Mouse (Mus musculus): ENCODE data around the gene Asns. TPM values are rescaled to one million over a fixed set of nuclear protein-coding genes. Genes with fewer than 3 reads are reported as not detected.

Asns gene
- 83.4 and 102 TPM in 2 replicates for polyA plus RNA-seq (2015; fragmentation: Nextera tagmentation; extraction: Ambion mirVana)

DNA sequence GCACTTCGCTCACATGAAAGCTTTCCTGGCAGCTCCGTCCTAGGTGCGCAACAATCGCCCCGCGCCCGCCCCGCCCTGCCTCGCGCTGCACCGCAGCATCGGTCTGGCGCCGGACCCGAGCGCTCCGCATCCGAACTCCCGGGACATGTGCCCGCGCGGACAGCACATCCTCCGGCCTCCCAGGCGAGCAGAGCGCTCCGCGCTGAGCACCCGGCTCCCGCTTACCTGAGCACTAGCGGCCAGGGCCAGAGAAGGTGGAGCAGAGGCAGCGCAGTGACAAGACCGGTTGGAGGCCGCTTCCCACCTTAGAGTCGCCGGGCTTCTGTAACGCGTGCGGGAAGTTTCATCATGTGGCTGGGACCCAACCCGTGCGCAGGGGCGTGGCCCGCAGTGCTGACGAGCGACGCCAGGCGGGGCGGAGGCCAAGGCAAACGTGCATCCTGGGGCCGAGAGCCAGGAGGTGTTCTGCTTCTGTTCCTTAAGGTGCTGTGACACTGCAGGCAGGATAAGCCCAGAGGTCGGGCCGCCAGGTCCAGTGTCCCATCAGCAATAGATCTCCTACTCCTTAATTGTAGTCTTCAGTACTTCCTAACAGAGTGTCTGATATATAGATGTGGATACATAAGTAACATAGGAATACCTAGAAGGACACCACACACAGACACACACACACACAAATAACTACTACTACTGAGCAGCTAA lies at the start of gene Asns:
Gene Asns (minus strand): TSS at position 371 of the 702 bp plus-strand sequence.
- peak within 1 kb of the TSS; percentile 79 for H3K4me3 ChIP-seq
- H3K27ac ChIP-seq (replicated peaks): peak within 1 kb of the TSS; percentile 67; the same call in 1 of the 2 replicates
- H3K9me3 ChIP-seq: no peaks in the 10 kb centered on the region
- H3K27me3 ChIP-seq: peaks cover 5% of the 10 kb centered on the region; the same call in 1 of the 2 replicates
- H3K4me1 ChIP-seq (replicated peaks): peaks cover 7% of the 10 kb centered on the region; the same call in 1 of the 2 replicates
- ATAC-seq (ENCODE audit: low read depth): peak; percentile 98
- WGBS: 1% methylated on average over 51 of the region's 51 CpGs
- H3K4me2 ChIP-seq: peak within 1 kb of the TSS; percentile 85
- peak within 1 kb of the TSS; percentile 77 for H3K9ac ChIP-seq
- H3K36me3 ChIP-seq: no peaks in the 10 kb centered on the region

DNA sequence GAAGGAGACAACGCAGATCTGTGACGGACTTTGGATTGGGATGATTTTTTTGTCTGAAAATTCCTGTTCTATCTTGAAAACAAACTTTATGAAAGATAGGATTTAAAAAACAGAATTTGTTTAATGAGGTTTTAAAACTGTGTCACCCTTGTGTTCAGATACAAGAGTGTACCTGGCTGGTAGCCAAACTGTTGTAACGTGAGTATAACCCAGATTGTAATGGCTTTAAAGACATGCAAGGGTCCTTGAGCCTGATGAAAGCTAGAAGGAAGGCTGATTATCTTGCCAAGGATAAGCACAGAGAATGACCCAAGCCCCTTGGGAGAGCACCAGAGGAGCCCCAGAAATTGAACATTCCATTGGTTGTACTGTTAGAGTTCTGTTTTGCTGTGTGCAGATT lies 48.7 kb upstream of the Asns start:
- Histone ChIP-seq H3K27ac (replicated peaks) (no peak overlapping the region), H3K27me3 (no peaks in the 10 kb centered on the region), H3K9ac (no peak overlapping the region), H3K4me2 (no peak overlapping the region), H3K4me1 (replicated peaks) (no peaks in the 10 kb centered on the region), H3K36me3 (no peaks in the 10 kb centered on the region), H3K4me3 (no peak overlapping the region), H3K9me3 (no peaks in the 10 kb centered on the region)
- ATAC-seq (ENCODE audit: low read depth): no peak
- 83% methylated on average over 3 of the region's 3 CpGs for WGBS

GRCm38 (mm10) chr6:7737842-7738241 lies 44.8 kb upstream of the Asns start:
- WGBS: 79% methylated on average over 2 of the region's 2 CpGs
- no peak overlapping the region for H3K4me3 ChIP-seq
- ATAC-seq (ENCODE audit: low read depth): no peak

DNA sequence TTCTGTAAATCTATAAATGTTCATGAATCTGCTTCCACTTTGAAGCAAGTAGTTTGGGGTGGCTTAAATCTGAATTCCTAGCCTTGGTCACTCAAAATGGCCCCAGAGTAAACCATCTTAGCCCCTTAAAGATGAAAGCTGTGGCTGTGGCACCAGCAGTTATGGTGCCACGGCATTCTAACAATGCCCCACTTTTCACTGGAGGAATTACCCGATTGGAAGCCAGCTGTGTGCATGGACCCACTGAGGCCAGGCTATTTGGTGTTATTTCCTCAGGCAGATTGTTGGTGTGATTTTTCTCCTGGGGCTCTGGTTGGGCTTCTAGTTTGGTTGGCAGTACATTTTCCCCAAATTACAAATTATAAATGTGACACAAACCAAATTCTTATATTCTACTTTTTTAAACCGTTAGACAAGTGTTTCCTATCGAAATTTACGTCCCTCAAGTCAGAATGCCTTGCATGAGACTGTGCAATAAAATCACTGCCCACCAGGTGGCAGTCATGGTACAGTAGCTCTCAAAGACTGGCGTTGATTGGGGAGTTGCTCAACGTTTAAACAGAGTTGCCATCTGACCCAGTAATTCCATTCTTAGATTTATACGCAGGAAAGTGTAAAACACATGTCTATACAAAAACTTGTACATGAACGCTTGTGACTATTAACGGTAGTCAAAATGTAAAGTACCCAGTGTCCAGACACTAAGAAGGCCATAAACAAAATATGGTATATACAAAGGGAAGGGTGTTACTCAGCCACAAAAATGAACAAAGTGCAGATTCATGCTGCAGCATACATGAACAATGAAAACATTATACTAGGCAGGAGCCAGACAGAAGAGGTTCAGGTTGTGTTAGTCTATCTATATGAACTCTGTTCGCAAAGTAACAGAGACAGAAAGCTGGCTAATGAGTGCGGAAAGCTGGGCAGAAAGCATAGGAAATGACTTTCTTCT lies 40.0 kb upstream of the Asns start:
- H3K4me2 ChIP-seq: no peak overlapping the region
- H3K4me1 ChIP-seq (replicated peaks): no peaks in the 10 kb centered on the region
- no peaks in the 10 kb centered on the region for H3K27me3 ChIP-seq
- no peak overlapping the region for H3K4me3 ChIP-seq
- no peak overlapping the region for H3K27ac ChIP-seq (replicated peaks)
- WGBS: 35% methylated on average over 12 of the region's 12 CpGs
- 0 out of 2 replicates have a peak, but pooled peaks cover 2% of the 10 kb centered on the region for H3K9me3 ChIP-seq
- no peak overlapping the region for H3K9ac ChIP-seq
- H3K36me3 ChIP-seq: no peaks in the 10 kb centered on the region
- peak; percentile 69 for ATAC-seq (ENCODE audit: low read depth)

More at GRCm38 (mm10) chr6:7737842-7738241, 44.8 kb upstream of the Asns start:
- H3K4me1 ChIP-seq (replicated peaks): no peaks in the 10 kb centered on the region
- no peak overlapping the region for H3K4me2 ChIP-seq
- no peak overlapping the region for H3K9ac ChIP-seq
- no peaks in the 10 kb centered on the region for H3K36me3 ChIP-seq
- no peak overlapping the region for H3K27ac ChIP-seq (replicated peaks)
- no peaks in the 10 kb centered on the region for H3K27me3 ChIP-seq
- no peaks in the 10 kb centered on the region for H3K9me3 ChIP-seq

DNA sequence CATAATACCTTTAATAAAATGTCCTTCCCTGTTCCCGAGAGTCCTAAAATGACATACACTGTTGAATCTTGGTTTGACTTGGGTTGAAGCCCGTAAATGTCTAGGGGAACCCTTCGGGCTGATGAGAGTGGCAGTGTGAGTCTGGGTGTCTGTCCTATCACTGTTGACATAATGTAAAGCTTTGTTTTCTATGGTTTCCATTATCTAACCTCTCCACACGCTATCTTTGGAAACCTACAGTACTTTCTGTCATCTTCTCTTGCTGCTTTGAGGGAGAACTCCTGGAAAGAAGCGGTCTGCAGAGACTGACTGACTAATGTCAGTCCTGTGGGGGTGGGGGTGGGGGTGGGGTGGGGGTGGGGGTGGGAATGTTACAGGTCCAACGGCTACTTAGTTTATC lies 39.0 kb upstream of the Asns start:
- no peaks in the 10 kb centered on the region for H3K27me3 ChIP-seq
- H3K36me3 ChIP-seq: no peaks in the 10 kb centered on the region
- H3K27ac ChIP-seq (replicated peaks): no peak overlapping the region
- no peak overlapping the region for H3K4me2 ChIP-seq
- 0 out of 2 replicates have a peak, but pooled peaks cover 6% of the 10 kb centered on the region for H3K9me3 ChIP-seq
- ATAC-seq (ENCODE audit: low read depth): no peak
- no peak overlapping the region for H3K4me3 ChIP-seq
- H3K9ac ChIP-seq: no peak overlapping the region
- no peaks in the 10 kb centered on the region for H3K4me1 ChIP-seq (replicated peaks)
- whole genome bisulfite sequencing: 90% methylated on average over 6 of the region's 6 CpGs

DNA sequence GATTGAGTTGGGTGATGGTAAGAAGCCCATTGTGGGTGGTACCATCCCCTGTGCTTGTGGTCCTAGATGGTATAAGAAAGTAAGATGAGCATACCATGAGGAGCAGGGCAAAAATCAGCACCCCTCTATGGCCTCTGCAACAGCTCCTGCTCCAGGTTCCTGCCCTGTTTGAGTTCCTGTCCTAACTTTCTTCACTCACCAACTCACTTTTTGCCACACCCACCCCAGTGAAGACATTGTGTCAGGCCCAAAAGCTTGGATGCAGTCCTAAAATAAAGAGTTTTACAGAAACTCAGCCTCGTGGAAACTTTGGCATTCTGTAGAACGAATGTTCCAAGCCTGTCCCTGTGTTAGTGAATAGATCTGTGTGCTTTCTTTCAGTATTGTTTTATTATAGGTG lies 36.1 kb upstream of the Asns start:
- H3K4me1 ChIP-seq (replicated peaks): no peaks in the 10 kb centered on the region
- H3K36me3 ChIP-seq: no peaks in the 10 kb centered on the region
- H3K4me2 ChIP-seq: no peak overlapping the region
- H3K9ac ChIP-seq: no peak overlapping the region
- H3K27me3 ChIP-seq: no peaks in the 10 kb centered on the region
- no peak overlapping the region for H3K4me3 ChIP-seq
- ATAC-seq (ENCODE audit: low read depth): no peak
- 90% methylated on average over 2 of the region's 2 CpGs for WGBS
- H3K27ac ChIP-seq (replicated peaks): no peak overlapping the region
- 0 out of 2 replicates have a peak, but pooled peaks cover 6% of the 10 kb centered on the region for H3K9me3 ChIP-seq

GRCm38 (mm10) chr6:7728241-7728640 lies 35.2 kb upstream of the Asns start:
- no peak for ATAC-seq (ENCODE audit: low read depth)
- Histone ChIP-seq H3K4me1 (replicated peaks) (no peaks in the 10 kb centered on the region), H3K9me3 (0 out of 2 replicates have a peak, but pooled peaks cover 6% of the 10 kb centered on the region), H3K27me3 (no peaks in the 10 kb centered on the region), H3K4me2 (no peak overlapping the region), H3K4me3 (no peak overlapping the region), H3K27ac (replicated peaks) (no peak overlapping the region), H3K9ac (no peak overlapping the region), H3K36me3 (no peaks in the 10 kb centered on the region)
- 96% methylated on average over 5 of the region's 5 CpGs for WGBS

GRCm38 (mm10) chr6:7716236-7716635 lies 23.2 kb upstream of the Asns start:
- Histone ChIP-seq H3K4me3 (no peak overlapping the region), H3K27me3 (no peaks in the 10 kb centered on the region), H3K4me2 (no peak overlapping the region), H3K9me3 (no peaks in the 10 kb centered on the region; the same call in 1 of the 2 replicates), H3K27ac (replicated peaks) (no peak overlapping the region), H3K9ac (no peak overlapping the region), H3K36me3 (no peaks in the 10 kb centered on the region), H3K4me1 (replicated peaks) (no peaks in the 10 kb centered on the region)
- 71% methylated on average over 4 of the region's 4 CpGs for WGBS
- no peak for ATAC-seq (ENCODE audit: low read depth)

DNA sequence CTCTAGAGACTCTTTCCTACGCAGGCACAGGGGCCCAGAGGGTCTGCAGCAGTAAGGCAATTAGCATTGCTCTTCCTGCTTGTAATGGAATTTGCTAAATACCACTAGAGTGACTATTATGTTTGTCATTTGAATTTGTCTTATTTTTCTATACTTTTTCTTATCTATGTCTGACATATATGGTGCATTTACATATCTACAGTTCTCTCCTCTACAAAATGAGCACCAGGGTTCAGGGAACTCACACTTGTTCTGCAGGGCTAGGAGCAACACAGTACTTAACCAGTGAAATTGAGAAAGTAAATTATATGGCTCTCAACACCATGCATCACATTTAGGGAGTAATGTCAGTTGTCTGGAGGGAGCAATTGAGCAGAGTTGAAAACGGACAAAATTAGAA lies 21.2 kb upstream of the Asns start:
- WGBS: 72% methylated on average over 2 of the region's 2 CpGs

DNA sequence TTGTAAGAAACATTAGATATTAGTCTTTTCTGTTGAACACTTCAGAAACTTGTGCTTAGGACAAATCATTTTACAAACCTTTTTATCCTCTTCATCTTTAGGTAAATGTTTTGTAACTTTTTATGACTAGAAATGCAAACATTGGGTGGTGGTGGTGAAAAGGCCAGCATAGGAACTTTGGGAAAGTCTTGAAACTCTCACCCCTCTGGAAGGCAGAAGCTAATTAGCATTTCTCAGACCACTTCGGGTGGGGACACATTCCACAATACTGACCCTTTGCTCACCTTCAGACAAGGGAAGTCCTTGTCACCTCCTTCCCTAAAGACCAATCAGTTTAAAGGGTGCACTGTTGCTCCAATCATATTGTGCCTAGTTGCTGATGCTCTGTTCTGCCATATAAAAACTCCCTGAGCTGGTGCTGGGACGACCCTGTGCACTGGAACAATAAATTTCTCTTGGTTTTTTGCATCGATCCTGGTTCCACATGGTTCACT lies 18.8 kb upstream of the Asns start:
- Histone ChIP-seq H3K4me3 (no peak overlapping the region), H3K4me1 (replicated peaks) (no peaks in the 10 kb centered on the region), H3K36me3 (no peaks in the 10 kb centered on the region), H3K4me2 (no peak overlapping the region), H3K9me3 (no peaks in the 10 kb centered on the region), H3K27me3 (no peaks in the 10 kb centered on the region), H3K27ac (replicated peaks) (no peak overlapping the region), H3K9ac (no peak overlapping the region)
- 60% methylated on average over 3 of the region's 3 CpGs for WGBS
- ATAC-seq (ENCODE audit: low read depth): no peak

More for the DNA sequence above, 21.2 kb upstream of the Asns start:
- Histone ChIP-seq H3K4me2 (no peak overlapping the region), H3K36me3 (no peaks in the 10 kb centered on the region), H3K9me3 (no peaks in the 10 kb centered on the region; the same call in 1 of the 2 replicates), H3K4me1 (replicated peaks) (no peaks in the 10 kb centered on the region), H3K27ac (replicated peaks) (no peak overlapping the region), H3K4me3 (no peak overlapping the region), H3K27me3 (no peaks in the 10 kb centered on the region), H3K9ac (no peak overlapping the region)
- ATAC-seq (ENCODE audit: low read depth): no peak

GRCm38 (mm10) chr6:7708246-7708645 lies 15.2 kb upstream of the Asns start:
- Histone ChIP-seq H3K27ac (replicated peaks) (no peak overlapping the region), H3K9ac (no peak overlapping the region), H3K4me1 (replicated peaks) (no peaks in the 10 kb centered on the region), H3K9me3 (no peaks in the 10 kb centered on the region), H3K4me3 (no peak overlapping the region), H3K36me3 (no peaks in the 10 kb centered on the region), H3K27me3 (no peaks in the 10 kb centered on the region), H3K4me2 (no peak overlapping the region)
- 85% methylated on average over 3 of the region's 3 CpGs for WGBS
- ATAC-seq (ENCODE audit: low read depth): no peak

DNA sequence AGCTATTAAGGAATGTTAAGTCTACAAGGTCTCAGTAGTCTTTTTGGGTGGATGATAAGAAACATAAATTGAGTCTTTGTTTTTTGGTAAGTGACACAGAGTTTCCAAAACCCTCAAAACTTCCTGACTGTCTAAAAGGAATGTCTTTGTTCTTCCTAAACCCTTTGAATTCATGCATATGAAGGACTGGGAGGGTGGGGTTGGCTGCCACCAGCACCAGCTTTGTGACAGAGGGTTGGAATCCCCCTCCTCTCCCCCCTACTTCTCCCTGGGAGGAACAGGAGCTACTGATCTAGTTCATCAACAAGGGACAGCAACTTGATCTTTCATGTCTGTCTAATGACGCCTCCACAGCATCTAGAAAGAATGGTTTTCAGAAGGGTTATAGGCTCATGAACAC lies 13.7 kb upstream of the Asns start:
- Histone ChIP-seq H3K27me3 (no peaks in the 10 kb centered on the region), H3K4me3 (no peak overlapping the region), H3K9ac (no peak overlapping the region), H3K4me1 (replicated peaks) (no peaks in the 10 kb centered on the region), H3K36me3 (no peaks in the 10 kb centered on the region), H3K27ac (replicated peaks) (no peak overlapping the region), H3K9me3 (no peaks in the 10 kb centered on the region), H3K4me2 (no peak overlapping the region)
- ATAC-seq (ENCODE audit: low read depth): no peak
- WGBS: 42% methylated on average over 1 of the region's 1 CpGs
